Mouse (Mus musculus): ENCODE results near the gene Eif4g3.

The Eif4g3 gene

DNA sequence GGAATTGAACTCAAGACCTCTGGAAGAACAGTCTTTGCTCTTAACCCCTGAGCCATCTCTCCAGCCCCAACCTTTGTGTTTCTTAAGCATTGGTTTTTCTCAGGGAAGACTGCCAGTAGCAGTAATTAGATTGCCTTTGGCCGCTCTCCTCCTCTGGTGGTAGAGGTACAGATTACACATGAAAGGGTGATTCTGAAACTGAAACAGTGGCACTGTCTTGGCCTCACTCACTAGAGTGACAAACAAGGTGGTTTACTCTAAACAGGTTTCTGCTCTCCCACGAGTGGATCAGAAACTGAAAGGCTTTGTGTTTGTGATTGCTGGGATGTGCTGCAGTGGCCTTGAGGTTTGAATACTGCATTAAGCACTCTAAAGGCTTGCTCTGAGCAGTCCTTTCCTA, 96.7 kb downstream of the Eif4g3 start:
- DNase-seq (ENCODE audit: extremely low read depth, low read depth, low spot score) = no peak

DNA sequence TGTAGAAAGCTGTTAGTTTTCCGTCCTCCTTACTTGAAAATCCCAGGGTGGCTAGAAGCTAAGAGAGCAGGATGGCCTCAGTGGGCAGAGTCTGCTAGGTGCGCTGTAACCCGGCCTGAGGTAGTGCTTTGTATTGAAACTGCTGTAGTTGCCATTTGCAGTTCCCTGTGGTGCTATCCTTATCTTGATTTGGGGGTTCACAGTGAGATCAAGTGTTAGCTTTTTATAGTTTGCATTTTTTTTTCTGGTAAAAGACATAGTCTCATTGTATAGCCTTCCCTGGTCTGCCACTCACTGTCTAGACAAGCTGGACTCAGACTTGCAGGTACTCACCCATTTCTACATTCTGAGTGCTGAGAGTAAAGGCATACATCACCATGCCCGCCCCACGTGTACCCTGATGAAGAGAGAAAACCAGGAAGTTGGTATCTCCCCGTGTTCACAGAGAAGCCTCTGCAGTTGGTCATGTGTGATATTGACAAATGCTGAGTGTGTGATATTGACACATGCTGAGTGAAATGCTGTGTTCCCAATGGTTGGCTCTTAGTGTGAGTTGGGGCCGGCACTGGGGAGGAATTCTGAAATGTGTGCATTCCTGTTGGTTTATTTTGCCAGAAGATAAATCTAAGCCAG, 98.9 kb downstream of the Eif4g3 start:
- DNase-seq (ENCODE audit: extremely low read depth, low read depth, low spot score) = no peak

DNA sequence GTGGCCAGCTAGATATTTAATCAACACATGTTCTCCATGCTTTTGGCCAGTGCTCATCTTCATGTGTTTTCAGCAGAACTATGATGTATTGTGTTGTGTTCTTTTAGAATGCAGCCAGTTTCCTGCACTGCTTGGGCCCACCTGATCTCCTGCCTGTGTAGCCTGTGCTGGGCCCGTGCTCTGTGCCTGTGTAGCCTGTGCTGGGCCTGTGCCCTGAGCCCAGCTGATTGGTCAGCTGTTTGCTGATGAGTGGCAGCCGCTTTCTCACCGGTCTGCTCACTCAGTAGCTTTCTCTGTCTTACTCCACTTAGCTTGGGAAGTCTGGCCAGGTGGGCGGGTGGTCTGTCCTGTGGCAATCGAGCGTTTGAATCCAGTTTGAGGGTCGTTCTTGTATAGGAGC, 107.6 kb downstream of the Eif4g3 start:
- no peak for DNase-seq (ENCODE audit: extremely low read depth, low read depth, low spot score)

DNA sequence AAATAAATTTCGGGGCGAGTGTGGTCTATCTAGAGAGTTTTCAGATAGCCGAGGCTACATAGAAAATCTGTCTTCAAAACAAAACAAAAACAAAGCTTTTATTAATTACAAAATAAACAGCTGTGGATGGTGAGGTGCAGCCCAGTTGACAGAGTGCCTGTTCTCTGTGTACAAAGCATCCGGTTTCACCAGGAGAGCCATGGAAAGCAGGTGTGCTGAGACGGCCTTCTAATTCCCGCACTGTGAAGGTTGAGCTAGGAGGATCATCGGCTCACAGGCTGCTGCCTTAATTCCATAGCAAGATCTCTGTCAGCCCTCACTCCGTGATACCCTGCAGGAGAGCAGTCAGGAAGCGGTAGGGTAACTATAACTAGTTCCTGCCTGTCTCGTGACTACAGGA, 109.0 kb downstream of the Eif4g3 start:
- no peak for DNase-seq (ENCODE audit: extremely low read depth, low read depth, low spot score)

DNA sequence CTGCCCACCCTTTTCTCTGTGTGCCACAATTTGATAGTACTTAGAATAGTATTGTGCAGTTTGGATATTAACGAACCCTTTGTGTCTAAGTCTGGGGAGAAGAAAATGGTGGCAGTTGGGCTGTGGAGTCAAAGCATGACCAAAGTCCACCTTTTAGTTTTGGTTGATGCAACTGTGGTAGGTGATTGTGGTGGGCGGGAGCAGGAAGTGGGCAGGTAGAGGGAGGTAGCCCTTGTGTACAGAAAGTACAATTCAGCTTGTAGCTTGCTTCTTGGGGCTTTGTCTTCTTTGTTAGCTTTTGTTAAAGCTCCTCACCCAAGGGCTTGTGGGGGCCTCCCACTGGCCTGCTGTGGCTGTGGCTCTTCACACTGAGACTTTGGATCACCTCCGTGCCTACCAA, 109.6 kb downstream of the Eif4g3 start:
- no peak for DNase-seq (ENCODE audit: extremely low read depth, low read depth, low spot score)

DNA sequence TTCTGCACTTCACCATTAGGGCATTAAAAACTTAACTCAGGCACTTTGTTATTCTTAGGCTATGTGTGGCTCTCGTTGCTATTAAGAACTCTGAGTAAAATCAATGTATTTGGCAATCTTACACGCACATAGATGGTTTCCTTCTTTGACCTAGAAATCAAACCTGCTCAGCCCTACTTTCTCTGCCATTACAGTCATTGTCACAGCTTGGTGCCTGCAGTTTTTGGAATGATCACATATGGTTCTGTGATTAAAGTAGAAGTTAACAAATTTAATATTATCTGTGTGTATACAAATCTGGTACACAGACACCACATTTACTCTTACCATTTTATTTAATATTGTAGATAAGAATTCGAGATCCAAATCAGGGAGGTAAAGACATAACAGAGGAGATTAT, 112.1 kb downstream of the Eif4g3 start:
- no peak for DNase-seq (ENCODE audit: extremely low read depth, low read depth, low spot score)

DNA sequence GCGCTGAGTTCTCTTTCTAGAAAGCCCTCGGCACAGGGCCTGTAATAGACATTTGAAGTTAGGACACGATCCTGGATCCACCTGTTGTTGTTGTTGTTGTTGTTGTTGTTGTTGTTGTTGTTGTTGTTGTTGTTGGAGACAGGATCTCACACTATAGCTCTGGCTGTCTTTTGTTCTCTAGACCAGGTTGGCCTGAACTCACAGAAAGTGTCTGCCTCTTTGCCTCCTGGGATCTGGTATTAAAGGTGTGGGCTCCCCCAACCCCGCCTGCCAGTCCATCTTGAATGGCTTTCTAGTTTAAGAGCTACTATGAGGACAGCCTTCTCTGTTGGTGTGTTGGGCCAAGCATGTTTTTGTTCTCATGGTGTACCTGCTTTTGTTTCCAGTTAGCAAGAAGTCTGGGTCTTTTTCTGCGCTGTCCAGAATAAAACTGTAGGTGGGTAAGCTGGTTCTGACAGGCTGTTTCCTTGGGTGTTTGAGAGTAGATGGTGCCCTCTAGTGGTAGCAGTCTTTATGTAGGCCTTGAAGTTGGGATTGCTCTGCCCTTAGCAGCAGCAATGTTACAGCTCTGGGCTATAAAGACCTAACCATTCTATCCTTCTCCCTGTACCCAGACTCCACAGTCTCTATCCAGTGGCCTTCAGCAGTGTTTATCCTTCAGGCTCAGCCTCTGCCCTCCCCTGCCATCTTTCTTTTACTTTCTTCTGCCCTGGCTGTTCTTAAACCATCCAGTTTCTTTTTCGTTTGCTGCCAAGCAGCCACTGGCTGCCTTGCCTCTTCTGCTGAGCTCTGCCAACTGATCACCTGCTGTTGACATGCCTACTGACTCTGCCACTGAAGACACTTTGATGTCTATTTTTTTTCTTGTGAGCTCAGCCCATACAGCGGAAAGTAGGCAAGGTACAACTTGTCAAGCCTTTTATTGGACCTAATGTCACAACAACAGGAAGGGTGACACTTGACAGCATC, 114.9 kb downstream of the Eif4g3 start:
- no peak for DNase-seq (ENCODE audit: extremely low read depth, low read depth, low spot score)

DNA sequence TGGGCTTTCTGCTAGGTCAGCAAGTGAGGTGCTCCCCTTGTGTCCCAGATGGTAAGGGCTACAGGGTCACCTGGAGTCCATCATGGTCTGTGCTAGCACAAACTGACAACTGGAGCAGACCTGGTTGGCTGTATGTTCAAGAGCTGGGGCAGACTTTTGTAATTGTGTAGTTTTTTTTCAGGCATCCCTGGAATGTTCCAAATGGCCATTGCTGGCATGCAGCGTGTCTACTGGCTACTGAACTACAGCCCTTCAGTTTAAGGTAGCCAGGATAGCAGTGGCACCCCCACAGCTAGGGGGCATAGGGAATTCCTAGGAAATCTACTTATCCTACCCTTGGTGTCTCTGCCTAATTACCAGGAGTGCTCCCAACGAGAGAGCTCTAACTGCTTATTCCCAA, 115.7 kb downstream of the Eif4g3 start:
- no peak for DNase-seq (ENCODE audit: extremely low read depth, low read depth, low spot score)

DNA sequence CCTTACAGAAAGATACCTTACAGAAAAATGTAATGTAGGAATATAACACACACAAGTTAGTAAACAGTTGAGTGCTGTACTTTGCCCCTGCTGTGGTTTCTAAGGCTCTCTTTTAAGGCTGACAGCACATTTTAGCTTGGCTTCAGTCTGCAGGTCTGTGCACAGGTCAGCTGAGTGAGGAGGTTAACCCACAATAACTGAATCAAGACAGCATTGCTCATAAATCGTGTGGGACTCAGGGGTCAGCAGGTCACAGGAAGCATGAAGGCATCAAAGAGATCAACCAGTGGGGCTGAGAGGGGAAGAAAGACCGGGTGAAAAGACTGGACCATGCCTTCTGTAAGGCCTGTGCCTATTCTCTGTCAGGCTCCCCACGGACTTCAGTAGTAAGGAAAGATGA, 116.5 kb downstream of the Eif4g3 start:
- DNase-seq (ENCODE audit: extremely low read depth, low read depth, low spot score) = no peak

DNA sequence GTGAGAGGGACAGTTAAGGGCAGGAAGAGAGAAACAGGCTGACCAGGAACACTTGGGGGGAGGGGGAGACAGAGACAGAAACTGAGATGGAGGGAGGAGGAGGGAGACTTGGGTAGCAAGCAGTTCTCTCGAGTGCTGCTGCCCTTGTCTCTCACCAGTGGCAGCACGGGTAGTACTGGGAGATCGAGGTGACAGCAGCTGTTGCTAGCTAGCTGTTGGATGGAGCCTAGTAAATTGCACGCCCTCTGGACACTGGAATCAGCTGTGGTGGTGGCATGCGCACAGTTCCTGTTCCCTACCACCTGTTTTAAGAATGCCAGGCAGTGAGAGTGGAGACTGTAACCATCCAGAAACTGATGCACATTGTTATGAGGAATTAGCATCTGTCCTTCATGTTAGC, 119.0 kb downstream of the Eif4g3 start:
- DNase-seq (ENCODE audit: extremely low read depth, low read depth, low spot score) = no peak

DNA sequence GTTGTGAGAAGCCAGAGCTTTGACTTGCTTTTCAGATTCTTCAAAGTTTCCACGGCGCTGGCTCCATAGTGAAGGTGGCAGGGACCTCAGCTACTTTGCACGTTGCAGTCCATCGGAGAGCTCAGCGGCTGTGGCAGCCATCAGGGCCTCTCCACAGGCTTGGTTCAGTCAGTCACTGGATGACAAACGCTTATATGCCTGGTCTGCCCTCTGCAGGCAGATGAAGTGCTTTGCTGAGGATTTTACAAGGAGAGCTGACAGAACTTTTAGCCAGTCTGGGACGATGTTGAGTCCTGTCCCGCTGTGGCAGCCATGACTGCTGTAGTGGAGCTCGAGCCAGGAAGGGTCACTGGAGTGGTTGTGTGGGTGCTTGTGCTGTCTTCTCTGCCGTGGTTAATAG, 126.9 kb downstream of the Eif4g3 start:
- DNase-seq (ENCODE audit: extremely low read depth, low read depth, low spot score) = no peak

DNA sequence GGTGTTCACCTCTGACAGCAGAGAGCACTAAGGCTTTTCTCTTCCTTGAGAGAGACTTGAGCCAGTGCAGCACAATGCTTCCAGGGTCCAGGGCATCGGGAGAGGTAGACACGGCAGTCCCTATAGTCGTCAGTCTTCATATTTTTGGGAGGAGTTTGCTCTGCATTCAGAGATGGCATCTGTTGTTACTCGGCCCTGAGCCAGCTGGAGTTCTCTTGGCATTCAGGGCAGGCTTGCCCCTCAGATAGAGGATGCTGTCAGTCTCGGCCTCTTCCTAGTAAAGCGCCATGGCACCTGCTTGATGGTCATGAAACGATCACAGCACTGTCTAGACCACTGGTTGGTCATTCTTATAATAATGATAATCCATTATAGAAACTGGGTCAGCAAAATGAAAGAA, 131.2 kb downstream of the Eif4g3 start:
- DNase-seq (ENCODE audit: extremely low read depth, low read depth, low spot score) = no peak

DNA sequence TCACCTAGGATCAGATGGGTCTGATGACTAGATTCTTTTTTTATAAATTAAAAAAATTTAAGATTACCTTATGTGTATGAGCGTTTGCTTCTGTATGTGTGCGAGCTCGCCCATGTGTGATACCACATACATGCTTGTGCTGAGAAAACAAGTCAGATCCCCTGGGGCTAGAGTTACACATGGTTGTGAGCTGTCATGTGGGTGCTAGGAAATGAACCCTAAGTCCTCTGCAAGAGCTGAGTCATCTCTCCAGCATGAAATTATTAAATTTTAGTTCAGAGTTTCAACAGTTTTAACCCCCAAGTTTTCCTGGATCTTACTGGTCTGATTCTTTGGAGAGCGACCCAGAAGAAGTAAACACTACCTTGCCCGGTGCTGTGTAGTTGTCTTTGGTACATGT, 134.5 kb downstream of the Eif4g3 start:
- no peak for DNase-seq (ENCODE audit: extremely low read depth, low read depth, low spot score)

DNA sequence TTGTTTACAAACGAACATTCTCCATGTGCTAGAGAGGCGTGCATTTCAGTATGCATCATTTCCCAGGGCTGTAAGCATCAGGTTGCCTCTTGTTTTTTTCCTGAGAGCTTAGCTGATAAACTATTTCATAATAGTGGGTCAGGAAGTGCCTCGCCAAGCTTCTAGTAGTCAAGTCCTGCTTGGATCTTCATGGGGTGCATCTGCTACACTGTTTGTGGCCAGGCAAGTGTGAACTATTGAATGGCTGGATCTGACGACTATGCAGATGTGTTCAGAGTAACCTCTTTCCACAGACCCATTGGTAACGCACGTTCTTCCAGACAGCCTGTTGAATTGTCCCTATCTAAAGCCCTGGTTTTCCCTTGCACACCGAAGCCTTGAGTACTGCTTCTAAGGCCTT, 135.0 kb downstream of the Eif4g3 start:
- no peak for DNase-seq (ENCODE audit: extremely low read depth, low read depth, low spot score)

DNA sequence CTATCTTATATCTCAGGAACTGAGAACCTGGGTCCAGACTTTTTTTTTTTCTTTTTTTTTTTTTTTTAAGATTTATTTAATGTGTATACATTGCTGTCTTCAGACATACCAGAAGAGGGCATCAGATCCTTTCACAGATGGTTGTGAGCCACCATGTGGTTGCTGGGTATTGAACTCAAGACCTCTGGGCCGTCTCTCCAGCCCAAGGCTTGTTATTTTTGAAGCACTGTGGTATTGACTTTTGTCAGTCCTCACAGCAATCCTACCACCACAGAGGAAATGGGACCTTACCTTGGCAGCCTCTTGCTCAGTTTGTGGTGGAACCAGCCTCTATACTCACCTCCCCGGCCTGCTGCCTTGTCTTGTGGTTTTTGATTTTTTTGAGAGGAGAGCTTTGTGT, 137.3 kb downstream of the Eif4g3 start:
- no peak for DNase-seq (ENCODE audit: extremely low read depth, low read depth, low spot score)

DNA sequence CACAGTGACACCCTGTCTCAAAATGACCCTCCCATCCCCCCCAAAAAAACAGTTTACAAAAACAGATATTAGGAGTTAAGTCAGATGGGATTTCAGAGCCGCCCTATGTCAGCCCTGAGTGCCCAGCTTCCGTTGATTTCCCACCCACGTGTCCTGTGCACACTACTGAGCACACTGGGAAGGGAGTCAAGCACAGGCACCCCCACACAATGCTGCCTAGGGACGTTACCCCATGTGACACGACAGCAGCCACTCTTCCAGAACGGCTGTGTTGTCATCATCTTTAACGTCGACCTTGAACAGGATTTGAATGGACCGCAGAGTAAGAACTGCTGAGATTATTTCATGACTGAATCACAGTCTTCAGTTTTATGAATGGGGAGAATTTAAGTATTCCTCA, 138.4 kb downstream of the Eif4g3 start:
- no peak for DNase-seq (ENCODE audit: extremely low read depth, low read depth, low spot score)

DNA sequence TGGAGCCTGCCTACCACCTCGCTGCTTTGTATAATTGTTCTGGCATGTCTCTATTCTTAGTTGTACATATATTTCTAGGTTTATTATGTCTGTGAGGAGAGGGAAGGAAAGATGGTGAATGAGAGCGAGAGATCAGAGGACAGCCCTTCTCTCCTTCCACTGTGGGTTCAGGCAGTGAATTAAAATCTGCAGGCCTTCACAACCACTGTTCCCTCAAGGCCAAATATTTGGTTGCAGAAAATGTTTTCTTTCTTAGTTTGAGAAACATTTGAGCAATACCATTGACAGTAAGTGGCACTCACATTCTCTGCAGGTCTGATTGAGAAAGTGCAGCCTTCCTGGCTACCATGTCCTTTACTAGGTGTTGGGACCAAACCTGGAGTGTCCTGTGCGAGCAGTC, 138.9 kb downstream of the Eif4g3 start:
- DNase-seq (ENCODE audit: extremely low read depth, low read depth, low spot score) = no peak

DNA sequence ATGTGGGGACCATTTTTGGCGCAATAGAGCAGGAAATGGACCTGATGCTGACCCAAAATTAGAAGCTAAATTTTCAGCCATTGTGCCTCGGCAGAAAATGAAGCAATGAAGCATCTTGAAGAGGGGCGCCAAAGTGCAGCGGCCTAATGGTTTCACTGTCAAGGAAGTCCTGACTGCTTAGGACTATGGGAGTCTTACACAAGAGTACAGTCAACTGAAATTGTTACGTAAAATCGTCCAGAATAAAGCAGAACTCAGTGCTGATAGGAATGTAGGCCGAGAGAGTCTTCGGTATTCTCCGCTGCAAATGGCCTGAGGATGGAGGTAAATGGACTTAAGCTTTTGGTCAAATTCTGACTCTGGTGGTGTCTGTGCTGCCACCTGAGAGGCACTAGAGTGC, 140.5 kb downstream of the Eif4g3 start:
- no peak for DNase-seq (ENCODE audit: extremely low read depth, low read depth, low spot score)

DNA sequence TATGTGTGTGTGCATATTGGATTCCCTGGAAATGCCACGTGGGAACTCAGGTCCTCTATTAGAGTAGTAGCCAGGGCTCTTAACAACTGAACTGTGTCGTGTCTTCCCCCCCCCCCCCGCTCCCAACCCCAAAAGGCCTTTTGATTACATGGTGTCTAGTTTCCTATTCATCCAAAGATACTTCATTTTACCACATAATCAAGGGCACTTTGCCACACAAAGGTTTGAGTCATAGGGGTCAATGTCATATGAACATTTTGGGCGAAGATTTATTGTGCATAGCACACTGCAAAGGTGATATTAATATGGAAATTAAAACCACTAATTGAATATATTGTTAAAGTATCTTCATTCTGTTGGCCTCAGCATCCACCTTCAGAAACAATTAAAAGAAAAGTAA, 144.5 kb downstream of the Eif4g3 start:
- no peak for DNase-seq (ENCODE audit: extremely low read depth, low read depth, low spot score)

DNA sequence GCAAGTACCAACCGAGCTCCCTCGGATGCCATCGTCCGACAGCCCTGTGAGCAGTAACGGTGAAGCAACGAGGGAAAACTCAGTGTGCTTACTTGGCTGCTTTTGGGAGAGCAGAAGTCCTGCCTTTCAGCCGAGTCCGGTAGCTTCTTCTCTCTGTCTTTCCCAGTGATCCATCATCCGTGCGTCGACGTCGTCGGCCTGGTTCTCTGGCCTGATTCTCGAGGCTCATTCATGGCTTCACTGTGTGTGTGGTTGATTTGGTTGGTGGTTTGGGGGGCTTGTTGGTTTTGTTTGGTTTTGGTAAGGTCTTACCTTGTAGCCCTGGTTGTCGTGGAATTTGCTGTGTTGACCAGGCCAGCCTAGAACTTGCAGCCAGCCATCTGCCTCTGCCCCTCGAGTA, 145.0 kb downstream of the Eif4g3 start:
- DNase-seq (ENCODE audit: extremely low read depth, low read depth, low spot score) = no peak

DNA sequence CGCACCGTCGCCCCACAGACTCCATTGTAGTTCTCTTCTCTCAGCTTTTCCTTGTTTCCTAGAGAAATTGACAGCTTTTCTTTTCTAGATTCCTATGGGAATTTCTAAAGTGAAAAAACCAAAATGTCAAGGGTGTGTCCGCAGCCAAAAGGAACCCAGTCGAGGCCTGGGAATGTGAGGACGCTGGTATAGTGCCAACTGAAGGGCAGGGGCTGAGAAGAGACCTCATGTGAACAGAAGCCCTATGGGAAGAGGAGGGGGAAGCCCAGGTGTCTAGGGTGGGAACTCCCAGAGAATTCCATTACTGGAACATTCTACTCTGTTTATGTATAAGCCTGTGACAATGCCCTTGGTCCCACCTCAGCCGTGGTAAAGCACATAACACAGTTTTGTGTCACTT, 145.4 kb downstream of the Eif4g3 start:
- DNase-seq (ENCODE audit: extremely low read depth, low read depth, low spot score) = no peak

DNA sequence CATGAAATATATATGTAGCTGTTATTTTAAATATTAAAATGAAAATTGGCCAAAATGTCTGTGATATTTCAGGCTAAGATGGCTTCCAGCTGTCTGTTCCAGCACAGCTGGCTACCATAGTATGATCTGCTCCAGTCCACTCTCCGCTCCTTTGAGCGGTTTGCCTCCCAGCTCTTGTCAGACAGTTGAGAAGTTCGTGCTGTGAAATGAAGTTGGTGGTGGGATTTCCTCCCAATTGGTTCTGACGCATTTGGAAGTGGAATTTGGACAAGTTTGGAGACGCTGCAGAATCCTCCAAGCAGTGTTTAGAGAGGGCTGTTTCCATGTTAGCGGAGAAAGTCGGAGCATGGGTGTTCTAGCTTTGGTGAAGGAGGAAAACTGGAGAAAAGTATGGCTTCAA, 148.5 kb downstream of the Eif4g3 start:
- DNase-seq (ENCODE audit: extremely low read depth, low read depth, low spot score) = no peak

DNA sequence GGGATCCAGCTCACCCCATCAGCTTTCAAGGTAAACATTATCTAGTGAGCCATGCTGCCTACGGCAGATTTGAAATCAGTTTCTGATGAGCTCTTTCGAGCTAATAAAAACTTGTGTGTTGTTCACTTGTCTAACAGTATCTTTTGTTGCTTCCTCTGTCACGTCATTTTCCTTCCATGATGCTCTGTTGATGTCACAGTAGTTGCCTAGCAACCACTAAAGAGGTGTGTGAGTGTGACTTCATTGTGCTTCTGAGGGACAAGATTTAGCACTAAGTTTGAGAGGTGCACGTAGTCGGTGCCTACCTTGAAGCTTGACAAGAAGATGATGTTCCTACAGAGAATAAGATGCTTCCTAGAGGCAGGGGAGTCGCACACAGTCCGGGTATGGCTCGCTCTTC, 154.4 kb downstream of the Eif4g3 start:
- DNase-seq (ENCODE audit: extremely low read depth, low read depth, low spot score) = no peak

Data from fat pad, adult 2 months (tissue).